Mouse (Mus musculus) neural tube, embryonic 11.5 days (tissue): ENCODE results near the gene Tmbim1. TPM values are rescaled to one million over a fixed set of nuclear protein-coding genes. Genes with fewer than 3 reads are reported as not detected.

ENCODE experiments used
- ATAC-seq: fragments of 200-750 bp; cut with Nextera tagmentation; 2 replicates; pipeline ENCODE4 v1.8.0; 2017; ENCODE audit warnings: moderate number of reproducible peaks, mild to moderate bottlenecking, moderate TSS enrichment, moderate library complexity; ENCODE audit not compliant: insufficient read depth, low FRiP score, low TSS enrichment
- DNase-seq: peaks from one replicate; pipeline ENCODE4 v3.0.0-alpha.2; 2015; ENCODE audit warnings: low spot score
- H3K27ac ChIP-seq: fragments of 300-500 bp; sonication (generic); 2 replicates; pipeline ENCODE4 v1.5.1; 2014; ENCODE audit warnings: low read depth, mild to moderate bottlenecking, low read length
- H3K27me3 ChIP-seq: fragments of 300-500 bp; sonication (generic); 2 replicates; pipeline ENCODE4 v1.6.1; 2014; ENCODE audit warnings: mild to moderate bottlenecking, low read length, mixed read lengths; ENCODE audit not compliant: control insufficient read depth, insufficient read depth
- H3K36me3 ChIP-seq: fragments of 300-500 bp; sonication (generic); 2 replicates; pipeline ENCODE4 v1.6.1; 2014; ENCODE audit warnings: mild to moderate bottlenecking, low read length, moderate library complexity, mixed read lengths; ENCODE audit not compliant: control insufficient read depth, insufficient read depth
- H3K4me1 ChIP-seq: fragments of 300-500 bp; sonication (generic); 2 replicates; pipeline ENCODE4 v1.6.1; 2014; ENCODE audit warnings: low read length, mixed read lengths; ENCODE audit not compliant: control insufficient read depth, insufficient read depth
- H3K4me2 ChIP-seq: fragments of 300-500 bp; sonication (generic); 2 replicates; pipeline ENCODE4 v1.6.1; 2014; ENCODE audit warnings: low read depth, mild to moderate bottlenecking, moderate library complexity
- H3K4me3 ChIP-seq: fragments of 300-500 bp; sonication (generic); 2 replicates; pipeline ENCODE4 v1.5.1; 2014; ENCODE audit warnings: low read depth, low read length
- H3K9ac ChIP-seq: fragments of 300-500 bp; sonication (generic); 2 replicates; pipeline ENCODE4 v1.6.1; 2014; ENCODE audit warnings: mild to moderate bottlenecking, low read length
- H3K9me3 ChIP-seq: fragments of 300-500 bp; sonication (generic); 2 replicates; pipeline ENCODE4 v1.6.1; 2016; ENCODE audit warnings: low read length; ENCODE audit not compliant: control insufficient read depth
- WGBS: fragments of 180-500 bp; shearing (Covaris S2); extraction: QIAGEN DNeasy Blood & Tissue Kit; methylation state at CpG from one replicate; pipeline ENCODE4 v1.1.7; 2014; 5-methylcytosine and 5-hydroxymethylcytosine counted together
- polyA plus RNA-seq: library from polyadenylated mRNA; unstranded; fragments of >200 nt; fragmentation: Nextera tagmentation; extraction: Ambion mirVana; gene quantifications from 2 replicates; pipeline ENCODE4 v1.2.1, GENCODE M21; 2014

Gene Tmbim1
- polyA plus RNA-seq, 1 experiment from 2014 or later: 8.5 TPM

DNA sequence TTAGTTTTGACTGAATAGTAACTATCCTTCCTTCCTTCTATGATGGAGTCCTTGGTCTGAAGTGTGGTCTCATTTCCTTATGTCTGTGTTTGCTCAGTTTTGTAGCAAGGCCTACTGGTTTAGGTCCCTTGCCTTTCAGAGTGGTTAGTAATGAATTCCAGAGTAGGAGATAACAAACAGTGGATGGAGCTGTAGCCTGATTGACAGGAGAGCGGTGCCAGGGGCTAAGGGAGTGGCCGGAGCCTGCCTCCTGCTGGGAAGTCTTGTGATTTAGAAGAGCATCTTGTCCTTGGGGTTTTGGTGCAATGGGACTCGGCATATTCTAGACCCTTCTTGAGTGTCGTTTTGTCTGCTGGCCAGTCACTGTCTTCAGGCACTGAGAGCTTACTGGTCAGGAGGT lies 48.6 kb downstream of the Tmbim1 start:
- Histone ChIP-seq H3K9ac (no peak overlapping the region), H3K4me3 (no peak overlapping the region), H3K27me3 (no peaks in the 10 kb centered on the region), H3K4me1 (no peaks in the 10 kb centered on the region), H3K4me2 (no peak overlapping the region), H3K9me3 (no peaks in the 10 kb centered on the region), H3K36me3 (peaks cover 11% of the 10 kb centered on the region), H3K27ac (no peak overlapping the region)
- no peak for ATAC-seq
- 77% methylated on average over 4 of the region's 4 CpGs for WGBS
- no peak for DNase-seq

DNA sequence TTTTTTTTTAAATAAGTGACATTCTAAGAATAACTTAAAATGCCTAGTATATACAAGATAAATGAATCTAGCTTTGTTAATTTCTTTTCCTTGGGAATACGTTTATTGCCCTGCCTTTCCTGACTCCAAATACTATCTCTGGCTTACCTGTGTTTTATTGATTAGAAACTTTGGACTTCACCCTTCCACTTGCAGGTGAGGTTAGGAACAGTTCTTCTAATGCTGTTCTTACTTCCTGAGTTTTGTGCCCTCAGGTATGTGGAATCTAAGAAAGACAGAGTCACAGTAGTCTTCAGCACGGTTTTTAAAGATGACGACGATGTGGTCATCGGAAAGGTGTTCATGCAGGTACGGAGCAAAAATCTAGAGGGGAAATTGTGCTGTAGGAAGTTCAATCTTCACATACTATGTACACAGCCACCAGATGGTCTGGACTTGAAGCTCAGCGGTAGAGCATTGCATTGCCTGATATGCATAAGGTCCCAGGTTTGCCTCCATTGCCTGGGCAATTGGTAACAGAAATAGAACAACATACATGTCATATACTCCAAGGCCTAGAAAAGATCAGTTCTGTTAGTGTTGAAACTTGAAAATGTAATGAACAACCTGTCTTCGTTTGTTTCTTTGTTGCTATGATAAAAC lies 49.6 kb downstream of the Tmbim1 start:
- H3K4me3 ChIP-seq: no peak overlapping the region
- no peak overlapping the region for H3K4me2 ChIP-seq
- no peaks in the 10 kb centered on the region for H3K9me3 ChIP-seq
- no peak overlapping the region for H3K27ac ChIP-seq
- DNase-seq: no peak
- no peak overlapping the region for H3K9ac ChIP-seq
- H3K36me3 ChIP-seq: peaks cover 15% of the 10 kb centered on the region
- H3K4me1 ChIP-seq: no peaks in the 10 kb centered on the region
- no peaks in the 10 kb centered on the region for H3K27me3 ChIP-seq
- 98% methylated on average over 8 of the region's 8 CpGs for WGBS
- ATAC-seq: no peak

DNA sequence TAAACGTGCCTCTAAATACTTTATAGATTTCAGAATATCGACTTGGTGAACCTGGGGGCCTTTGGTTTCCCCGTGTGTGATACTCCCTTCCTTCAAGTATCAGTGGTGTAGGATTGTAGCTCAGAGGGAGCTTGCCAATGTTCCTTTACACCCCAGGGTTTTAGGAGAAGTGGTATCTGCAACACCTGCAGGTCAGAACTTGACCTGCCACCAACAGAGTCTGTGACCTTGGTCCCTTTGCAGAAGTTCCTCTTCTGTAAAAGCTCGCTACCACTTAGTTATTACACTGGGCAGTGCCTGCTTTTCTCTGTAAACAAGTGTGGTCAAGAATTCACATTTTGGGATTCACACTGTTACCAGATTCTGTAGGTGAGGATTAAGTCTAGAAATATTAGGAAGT lies 55.3 kb downstream of the Tmbim1 start:
- Histone ChIP-seq H3K9me3 (no peaks in the 10 kb centered on the region), H3K4me3 (no peak overlapping the region), H3K36me3 (peaks cover 8% of the 10 kb centered on the region), H3K4me1 (no peaks in the 10 kb centered on the region), H3K9ac (no peak overlapping the region), H3K27me3 (no peaks in the 10 kb centered on the region), H3K4me2 (no peak overlapping the region), H3K27ac (no peak overlapping the region)
- DNase-seq: no peak
- ATAC-seq: no peak
- WGBS: 91% methylated on average over 4 of the region's 4 CpGs

DNA sequence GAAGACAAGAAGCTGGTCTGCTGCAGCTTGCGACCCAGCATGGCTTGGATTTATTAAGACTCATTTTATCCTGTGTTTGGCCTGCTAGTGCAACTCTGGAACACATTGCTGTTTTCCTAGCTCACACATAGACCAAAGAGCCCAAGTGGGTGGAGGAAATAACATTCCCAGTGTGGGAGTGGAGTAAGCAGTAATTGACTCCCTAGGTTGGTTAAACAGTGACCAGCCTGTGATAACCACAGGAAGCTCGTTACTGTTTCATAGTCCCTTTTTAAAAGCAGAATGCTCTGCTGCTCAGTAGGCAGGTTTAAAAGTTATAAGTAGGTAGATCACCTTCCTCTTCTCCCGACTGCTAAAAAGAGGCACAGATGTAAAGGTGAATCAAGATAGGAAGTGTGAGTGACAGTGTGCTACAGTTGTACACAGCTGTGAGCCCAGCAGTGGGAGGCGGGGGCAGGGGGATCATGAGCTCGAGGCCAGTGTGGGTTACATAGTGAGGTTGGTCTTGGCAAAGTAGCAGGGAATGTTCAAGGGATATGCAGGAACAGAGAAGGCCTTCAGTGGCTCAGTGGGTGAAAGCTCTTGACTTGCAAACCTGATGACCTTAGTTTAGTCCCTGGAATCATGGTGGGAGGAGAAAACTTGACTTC lies 56.0 kb downstream of the Tmbim1 start:
- peaks cover 6% of the 10 kb centered on the region for H3K36me3 ChIP-seq
- ATAC-seq: no peak
- no peak for DNase-seq
- WGBS: 74% methylated on average over 5 of the region's 5 CpGs
- H3K27ac ChIP-seq: no peak overlapping the region
- H3K9ac ChIP-seq: no peak overlapping the region
- H3K4me1 ChIP-seq: no peaks in the 10 kb centered on the region
- no peaks in the 10 kb centered on the region for H3K9me3 ChIP-seq
- no peaks in the 10 kb centered on the region for H3K27me3 ChIP-seq
- no peak overlapping the region for H3K4me2 ChIP-seq
- no peak overlapping the region for H3K4me3 ChIP-seq

DNA sequence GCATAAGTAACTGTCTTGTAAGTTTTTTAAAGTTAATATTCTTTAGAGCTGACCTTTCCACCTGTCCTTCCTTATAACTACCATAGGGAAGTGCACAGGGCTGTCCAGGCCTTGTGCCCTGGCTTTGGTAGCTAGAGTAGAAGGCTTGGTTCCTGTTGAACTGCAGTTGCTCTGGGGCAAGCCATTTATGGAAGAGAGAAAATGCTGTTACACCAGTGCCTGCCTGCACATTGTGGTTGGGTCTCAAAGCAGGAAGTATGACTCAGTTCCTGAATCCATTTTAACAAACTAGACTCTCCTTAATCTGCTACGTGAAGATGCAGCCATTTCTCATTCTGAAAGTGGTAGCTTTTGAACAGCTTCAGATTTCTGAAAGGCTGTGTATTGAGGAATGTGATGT lies 56.6 kb downstream of the Tmbim1 start:
- Histone ChIP-seq H3K9me3 (no peaks in the 10 kb centered on the region), H3K36me3 (peaks cover 6% of the 10 kb centered on the region), H3K27me3 (no peaks in the 10 kb centered on the region), H3K27ac (no peak overlapping the region), H3K4me3 (no peak overlapping the region), H3K9ac (no peak overlapping the region), H3K4me2 (no peak overlapping the region), H3K4me1 (no peaks in the 10 kb centered on the region)
- WGBS: 81% methylated on average over 1 of the region's 1 CpGs
- DNase-seq (no peak), ATAC-seq (no peak)

DNA sequence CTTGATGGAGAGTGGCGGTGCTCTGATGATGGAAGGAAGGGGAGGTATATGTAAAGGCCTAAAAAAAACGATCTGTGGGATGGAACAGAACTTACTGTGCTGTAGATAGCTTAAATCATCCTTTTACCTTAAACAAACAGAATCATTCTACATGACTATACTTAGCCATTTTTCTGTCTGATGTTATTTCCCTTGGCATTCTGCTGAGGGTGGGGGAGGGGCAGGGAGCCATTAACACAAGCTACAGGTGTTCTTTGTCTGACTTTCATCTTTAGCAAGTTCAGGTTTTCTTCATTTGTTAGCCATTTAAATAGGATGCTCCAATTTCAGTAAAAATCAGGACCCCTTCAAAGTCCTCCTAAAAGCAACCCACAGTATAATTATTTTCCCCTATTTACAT lies 59.9 kb downstream of the Tmbim1 start:
- no peaks in the 10 kb centered on the region for H3K36me3 ChIP-seq
- ATAC-seq: no peak
- WGBS: 81% methylated on average over 2 of the region's 2 CpGs

DNA sequence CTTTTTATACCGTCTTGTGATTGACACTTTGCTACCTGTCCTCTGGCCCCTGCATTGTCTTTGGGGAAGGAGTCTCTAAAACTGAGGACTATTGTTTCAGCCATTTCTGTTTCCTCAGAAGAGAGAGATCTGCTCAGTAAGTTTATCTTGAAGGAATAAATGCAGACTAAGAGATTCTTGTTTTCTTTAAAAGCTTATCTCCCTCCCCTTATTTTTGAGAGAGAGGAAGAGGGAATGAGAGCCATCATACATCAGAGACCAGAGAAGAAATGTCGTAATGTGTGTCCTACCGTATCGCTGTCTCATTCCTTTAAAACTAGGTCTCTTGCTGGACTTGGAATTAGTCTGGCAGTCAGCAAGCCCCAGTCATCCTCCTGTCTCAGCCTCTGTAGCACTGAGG lies 64.6 kb downstream of the Tmbim1 start:
- WGBS: 95% methylated on average over 4 of the region's 4 CpGs
- no peak for ATAC-seq
- Histone ChIP-seq H3K36me3 (no peaks in the 10 kb centered on the region), H3K27ac (no peak overlapping the region), H3K27me3 (no peaks in the 10 kb centered on the region), H3K4me2 (no peak overlapping the region), H3K4me1 (peaks cover 23% of the 10 kb centered on the region; the same call in 1 of the 2 replicates), H3K9me3 (no peaks in the 10 kb centered on the region), H3K4me3 (no peak overlapping the region), H3K9ac (no peak overlapping the region)
- DNase-seq: no peak

More for the DNA sequence above, 59.9 kb downstream of the Tmbim1 start:
- DNase-seq: no peak
- Histone ChIP-seq H3K9me3 (no peaks in the 10 kb centered on the region), H3K9ac (no peak overlapping the region), H3K4me3 (no peak overlapping the region), H3K4me2 (no peak overlapping the region), H3K4me1 (no peaks in the 10 kb centered on the region), H3K27me3 (no peaks in the 10 kb centered on the region), H3K27ac (no peak overlapping the region)

DNA sequence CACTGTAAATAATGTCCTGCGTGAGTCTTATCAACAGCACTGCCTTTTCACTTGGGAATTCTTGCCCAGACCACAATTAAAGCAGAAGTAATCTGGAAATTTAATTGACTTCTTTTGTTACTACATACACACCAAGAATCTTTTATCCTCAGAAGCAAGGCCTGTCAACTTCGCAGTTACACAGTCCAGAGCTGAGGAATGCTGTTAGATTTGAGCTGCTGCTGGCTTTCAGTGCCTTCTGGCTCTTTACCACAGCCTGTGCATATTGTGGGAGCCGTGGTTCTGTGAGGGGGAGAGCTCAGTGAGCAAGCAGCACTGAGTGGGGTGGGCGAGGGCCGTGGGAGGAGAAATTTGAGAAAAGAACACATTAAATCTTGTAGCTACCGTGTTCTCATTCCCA lies 65.1 kb downstream of the Tmbim1 start:
- Histone ChIP-seq H3K4me2 (no peak overlapping the region), H3K4me1 (peaks cover 23% of the 10 kb centered on the region; the same call in 1 of the 2 replicates), H3K9me3 (no peaks in the 10 kb centered on the region), H3K9ac (no peak overlapping the region), H3K4me3 (no peak overlapping the region), H3K36me3 (no peaks in the 10 kb centered on the region), H3K27me3 (no peaks in the 10 kb centered on the region), H3K27ac (no peak overlapping the region)
- DNase-seq (no peak), ATAC-seq (no peak)
- WGBS: 82% methylated on average over 6 of the region's 6 CpGs

DNA sequence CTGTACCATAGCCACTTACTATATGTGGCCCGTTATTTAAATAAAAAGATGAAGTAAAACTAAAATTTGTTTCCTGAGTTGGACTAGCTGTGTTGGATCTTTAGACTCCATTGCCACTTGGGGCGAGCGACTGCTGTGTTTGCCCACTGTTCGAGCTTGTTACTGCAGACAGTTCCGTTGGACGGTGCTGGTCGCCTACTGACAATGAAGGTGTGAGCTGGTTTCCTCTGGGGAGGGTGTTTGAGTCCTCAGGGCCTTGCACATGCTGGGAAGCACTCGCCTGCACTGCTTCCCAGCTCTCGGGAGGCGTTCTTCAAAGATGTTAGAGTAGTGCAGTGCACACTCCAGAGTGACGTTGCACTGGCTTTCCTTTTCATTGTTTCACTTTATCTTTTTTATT lies 65.8 kb downstream of the Tmbim1 start:
- no peaks in the 10 kb centered on the region for H3K27me3 ChIP-seq
- no peak overlapping the region for H3K4me2 ChIP-seq
- 70% methylated on average over 11 of the region's 11 CpGs for WGBS
- H3K4me3 ChIP-seq: no peak overlapping the region
- no peaks in the 10 kb centered on the region for H3K36me3 ChIP-seq
- no peak overlapping the region for H3K27ac ChIP-seq
- no peaks in the 10 kb centered on the region for H3K9me3 ChIP-seq
- no peak for ATAC-seq
- H3K4me1 ChIP-seq: peaks cover 23% of the 10 kb centered on the region; the same call in 1 of the 2 replicates
- no peak for DNase-seq
- H3K9ac ChIP-seq: no peak overlapping the region
